Mouse (Mus musculus) embryonic facial prominence, embryonic 14.5 days (tissue): ENCODE results near the gene Stap2. TPM values are rescaled to one million over a fixed set of nuclear protein-coding genes. Genes with fewer than 3 reads are reported as not detected.
A peak's percentile ranks its signal among the peaks of the same experiment; 100 is the strongest.

Source experiments
- ATAC-seq: fragments of 200-750 bp; cut with Nextera tagmentation; 2 replicates; pipeline ENCODE4 v1.8.0; 2017; ENCODE audit warnings: low read depth, moderate number of reproducible peaks, moderate TSS enrichment
- DNase-seq: peaks from one replicate; pipeline ENCODE4 v3.0.0-alpha.2; 2015; ENCODE audit warnings: low spot score
- H3K27ac ChIP-seq: fragments of 300-500 bp; sonication (generic); replicated peaks from 2 replicates; pipeline ENCODE4 v1.5.1; 2014; ENCODE audit warnings: low read depth, mild to moderate bottlenecking, low read length, moderate library complexity
- H3K27me3 ChIP-seq: fragments of 300-500 bp; sonication (generic); replicated peaks from 2 replicates; pipeline ENCODE4 v1.6.1; 2014; ENCODE audit warnings: low read length; ENCODE audit not compliant: control insufficient read depth, insufficient read depth
- H3K36me3 ChIP-seq: fragments of 300-500 bp; sonication (generic); 2 replicates; pipeline ENCODE4 v1.6.1; 2014; ENCODE audit warnings: low read length, mixed read lengths; ENCODE audit not compliant: control insufficient read depth, insufficient read depth
- H3K4me1 ChIP-seq: fragments of 300-500 bp; sonication (generic); 2 replicates; pipeline ENCODE4 v1.6.1; 2014; ENCODE audit warnings: antibody characterized with exemption, low read length; ENCODE audit not compliant: control insufficient read depth, insufficient read depth
- H3K4me2 ChIP-seq: fragments of 300-500 bp; sonication (generic); 2 replicates; pipeline ENCODE4 v1.6.1; 2014; ENCODE audit warnings: low read depth, mild to moderate bottlenecking, low read length, moderate library complexity, mixed read lengths
- H3K4me3 ChIP-seq: fragments of 300-500 bp; sonication (generic); 2 replicates; pipeline ENCODE4 v1.5.1; 2014; ENCODE audit warnings: low read depth, mild to moderate bottlenecking, low read length
- H3K9ac ChIP-seq: fragments of 300-500 bp; sonication (generic); 2 replicates; pipeline ENCODE4 v1.6.1; 2014; ENCODE audit warnings: low read depth, mild to moderate bottlenecking, low read length, moderate library complexity, mixed read lengths
- H3K9me3 ChIP-seq: fragments of 300-500 bp; sonication (generic); 2 replicates; pipeline ENCODE4 v1.6.1; 2016; ENCODE audit warnings: low read length; ENCODE audit not compliant: control insufficient read depth
- WGBS: fragments of 180-500 bp; shearing (Covaris S2); extraction: QIAGEN DNeasy Blood & Tissue Kit; methylation state at CpG from one replicate; pipeline ENCODE4 v1.1.7; 2014; 5-methylcytosine and 5-hydroxymethylcytosine counted together
- polyA plus RNA-seq: library from polyadenylated mRNA; unstranded; fragments of >200 nt; fragmentation: Nextera tagmentation; extraction: Ambion mirVana; gene quantifications from 2 replicates; pipeline ENCODE4 v1.2.1, GENCODE M21; 2014

Stap2 gene
- polyA plus RNA-seq, 1 experiment from 2014 or later, result 12.4 TPM

DNA sequence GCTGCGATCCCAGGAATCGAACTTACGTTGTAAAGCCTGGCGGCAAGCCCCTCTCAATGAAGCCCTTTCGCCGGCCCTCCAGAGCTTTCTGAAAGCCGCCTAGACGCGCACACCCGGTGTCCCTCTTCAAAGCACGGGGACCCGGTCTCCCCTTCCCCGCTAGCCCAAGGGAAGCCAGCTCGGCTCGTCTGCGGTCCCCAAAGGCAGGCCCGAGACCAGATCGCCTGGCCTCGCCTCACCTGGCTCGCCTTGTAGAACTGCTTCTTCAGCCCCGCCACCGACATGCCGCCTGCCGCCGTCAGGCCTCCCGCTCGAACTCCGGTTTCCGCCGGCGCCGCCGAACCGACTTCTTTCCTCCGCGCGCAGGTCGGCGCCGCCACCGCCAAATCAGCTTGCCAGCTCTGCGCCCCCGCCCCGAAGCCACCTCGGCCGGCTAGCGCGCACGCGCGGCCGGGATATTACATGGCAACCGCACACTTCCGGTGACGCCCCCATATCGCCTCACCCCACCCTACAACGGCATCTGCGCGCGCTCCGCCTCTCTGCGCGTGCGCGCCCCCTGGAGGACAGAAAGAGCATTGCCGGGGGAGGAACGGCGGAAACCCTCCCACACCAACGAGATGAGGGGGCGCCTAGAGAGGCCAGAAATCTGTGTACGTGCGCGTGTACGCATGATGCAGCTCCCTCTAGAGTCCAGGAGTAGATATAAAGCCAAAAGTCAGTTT is 31.0 kb upstream of the Stap2 start, which contains the start of gene Sh3gl1:
Sh3gl1 (minus strand) TSS at position 460 of the 725 bp plus-strand sequence.
- H3K4me1 ChIP-seq, result peaks cover 18% of the 10 kb centered on the region
- DNase-seq (peak; percentile 98), ATAC-seq (peak; percentile 91)
- no peaks in the 10 kb centered on the region for H3K9me3 ChIP-seq
- H3K27ac ChIP-seq, result peak within 1 kb of the TSS; percentile 90
- H3K4me3 ChIP-seq, result peak within 1 kb of the TSS; percentile 89
- peak within 1 kb of the TSS; percentile 98 for H3K9ac ChIP-seq
- H3K36me3 ChIP-seq, result peaks cover 23% of the 10 kb centered on the region
- H3K27me3 ChIP-seq, result no peaks in the 10 kb centered on the region
- peak within 1 kb of the TSS; percentile 74 for H3K4me2 ChIP-seq
- under 1% methylated on average over 61 of the region's 74 CpGs for WGBS

- DNase-seq (no peak), ATAC-seq (no peak)
- Histone ChIP-seq H3K4me2 (peak overlapping the region; percentile 74), H3K36me3 (peaks cover 34% of the 10 kb centered on the region), H3K9ac (peak overlapping the region; percentile 98), H3K9me3 (no peaks in the 10 kb centered on the region), H3K4me3 (peak overlapping the region; percentile 89), H3K27ac (no peak overlapping the region; the same call in 1 of the 2 replicates), H3K27me3 (no peaks in the 10 kb centered on the region), H3K4me1 (peaks cover 18% of the 10 kb centered on the region)
- WGBS, result 63% methylated on average over 4 of the region's 4 CpGs
Measured at GRCm38 (mm10) chr17:56035216-56035615, 29.8 kb upstream of the Stap2 start.

DNA sequence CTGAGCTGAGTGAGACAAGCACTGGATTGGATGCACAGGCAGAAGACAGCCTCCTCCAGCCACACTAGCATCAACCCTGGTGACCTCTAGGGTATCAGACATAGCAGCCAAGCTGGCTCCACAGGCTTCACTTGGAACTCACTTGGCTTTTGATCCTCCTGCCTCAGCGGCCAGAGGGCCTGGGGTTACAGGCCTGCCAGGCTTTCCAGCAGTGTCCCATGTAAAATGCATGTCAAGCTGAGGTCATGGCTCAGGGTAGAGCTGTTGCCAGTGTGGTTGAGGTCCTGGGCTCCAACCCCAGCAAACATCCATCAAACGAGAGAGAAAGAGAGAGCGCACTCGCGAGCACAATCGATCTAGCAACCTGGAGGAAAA is 29.3 kb upstream of the Stap2 start:
- DNase-seq, result no peak
- no peaks in the 10 kb centered on the region for H3K9me3 ChIP-seq
- no peaks in the 10 kb centered on the region for H3K27me3 ChIP-seq
- 83% methylated on average over 6 of the region's 6 CpGs for WGBS
- no peak for ATAC-seq
- peaks cover 18% of the 10 kb centered on the region for H3K4me1 ChIP-seq
- H3K4me2 ChIP-seq, result peak overlapping the region; percentile 74
- no peak overlapping the region for H3K27ac ChIP-seq
- peaks cover 34% of the 10 kb centered on the region for H3K36me3 ChIP-seq
- peak overlapping the region; percentile 89 for H3K4me3 ChIP-seq
- H3K9ac ChIP-seq, result peak overlapping the region; percentile 98

GRCm38 (mm10) chr17:56034040-56034725 is 28.8 kb upstream of the Stap2 start:
- no peak overlapping the region for H3K4me3 ChIP-seq
- peak overlapping the region; percentile 98; the same call in 1 of the 2 replicates for H3K9ac ChIP-seq
- 79% methylated on average over 7 of the region's 7 CpGs for WGBS
- DNase-seq (no peak), ATAC-seq (no peak)
- H3K9me3 ChIP-seq, result no peaks in the 10 kb centered on the region
- H3K36me3 ChIP-seq, result peaks cover 38% of the 10 kb centered on the region
- peaks cover 18% of the 10 kb centered on the region for H3K4me1 ChIP-seq
- H3K4me2 ChIP-seq, result peak overlapping the region; percentile 74
- no peaks in the 10 kb centered on the region for H3K27me3 ChIP-seq
- no peak overlapping the region for H3K27ac ChIP-seq

DNA sequence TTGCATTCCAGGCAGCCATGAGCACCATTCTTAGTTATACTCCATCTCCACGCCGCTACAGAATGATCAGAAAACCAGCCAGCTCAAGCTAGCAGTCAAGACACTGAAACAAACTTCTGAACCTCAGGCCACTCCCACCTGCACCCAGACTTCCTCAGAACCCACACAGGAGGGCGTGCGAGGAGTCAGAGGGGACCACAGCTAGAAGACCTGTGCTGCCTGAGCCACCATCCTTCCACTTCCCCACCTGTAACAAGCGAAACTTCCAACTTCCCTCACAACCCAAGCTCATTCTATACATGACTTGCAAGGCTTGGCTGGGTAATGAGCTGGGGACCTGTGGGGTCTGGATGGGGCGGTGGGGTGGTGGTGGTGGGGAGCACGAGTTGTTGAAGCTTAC is 27.4 kb upstream of the Stap2 start:
- WGBS, result 71% methylated on average over 7 of the region's 7 CpGs
- Histone ChIP-seq H3K27ac (no peak overlapping the region), H3K9ac (peak overlapping the region; percentile 43; the same call in 1 of the 2 replicates), H3K36me3 (peaks cover 41% of the 10 kb centered on the region), H3K27me3 (no peaks in the 10 kb centered on the region), H3K9me3 (no peaks in the 10 kb centered on the region), H3K4me1 (peaks cover 18% of the 10 kb centered on the region), H3K4me2 (no peak overlapping the region), H3K4me3 (no peak overlapping the region)
- ATAC-seq, result no peak
- DNase-seq, result no peak

DNA sequence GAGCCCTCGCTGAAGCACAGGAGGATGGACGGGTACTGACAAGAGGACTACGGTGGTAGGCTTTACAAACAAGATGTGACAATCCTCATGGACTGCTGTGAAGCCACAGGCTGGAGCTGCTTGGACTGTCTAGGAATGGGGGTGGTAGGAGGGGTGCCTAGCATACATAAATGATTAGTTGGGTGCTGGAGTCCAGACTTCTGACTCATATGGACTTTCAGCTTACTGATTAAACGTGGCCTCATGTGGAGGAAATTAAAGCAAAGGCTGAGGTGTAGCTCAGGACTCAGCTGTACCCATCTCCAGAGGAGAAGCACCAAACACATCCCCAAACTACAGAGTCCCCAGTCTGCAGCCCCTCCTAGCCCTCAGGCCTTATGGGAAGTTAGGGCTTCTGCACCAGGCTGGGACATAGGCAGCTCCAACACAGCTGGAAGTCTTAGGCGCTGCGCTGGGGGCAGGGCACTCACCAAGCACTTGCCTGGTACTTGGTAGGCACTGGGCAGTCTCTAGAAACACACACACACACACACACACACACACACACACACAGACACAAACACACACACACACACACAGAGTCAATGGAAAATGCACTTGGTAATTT is 26.8 kb upstream of the Stap2 start:
- peaks cover 18% of the 10 kb centered on the region for H3K4me1 ChIP-seq
- peak overlapping the region; percentile 43; the same call in 1 of the 2 replicates for H3K9ac ChIP-seq
- H3K9me3 ChIP-seq, result no peaks in the 10 kb centered on the region
- ATAC-seq, result no peak
- H3K27me3 ChIP-seq, result no peaks in the 10 kb centered on the region
- 76% methylated on average over 6 of the region's 6 CpGs for WGBS
- no peak overlapping the region for H3K4me3 ChIP-seq
- no peak for DNase-seq
- peaks cover 41% of the 10 kb centered on the region for H3K36me3 ChIP-seq
- no peak overlapping the region for H3K27ac ChIP-seq
- no peak overlapping the region for H3K4me2 ChIP-seq

DNA sequence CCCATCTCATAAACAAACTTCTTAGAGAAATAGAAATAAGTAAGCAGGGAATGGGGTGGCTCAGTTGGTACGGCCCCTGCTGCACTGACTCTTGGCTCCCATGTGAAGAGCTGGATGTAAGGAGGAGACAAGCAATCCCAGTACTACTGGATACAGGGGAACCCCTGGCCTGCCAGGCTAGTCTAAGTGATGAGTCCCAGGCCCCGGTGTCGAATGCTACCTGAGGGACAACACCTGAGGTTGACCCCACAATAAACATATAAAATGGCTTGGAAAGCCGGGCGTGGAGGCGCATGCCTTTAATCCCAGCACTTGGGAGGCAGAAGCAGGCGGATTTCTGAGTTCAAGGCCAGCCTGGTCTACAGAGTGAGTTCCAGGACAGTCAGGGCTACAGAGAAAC is 26.0 kb upstream of the Stap2 start:
- Histone ChIP-seq H3K36me3 (peaks cover 41% of the 10 kb centered on the region), H3K9me3 (no peaks in the 10 kb centered on the region), H3K4me2 (no peak overlapping the region), H3K4me3 (no peak overlapping the region), H3K9ac (no peak overlapping the region), H3K27me3 (no peaks in the 10 kb centered on the region), H3K4me1 (peaks cover 18% of the 10 kb centered on the region), H3K27ac (no peak overlapping the region)
- DNase-seq (no peak), ATAC-seq (no peak)
- WGBS, result 92% methylated on average over 7 of the region's 7 CpGs

DNA sequence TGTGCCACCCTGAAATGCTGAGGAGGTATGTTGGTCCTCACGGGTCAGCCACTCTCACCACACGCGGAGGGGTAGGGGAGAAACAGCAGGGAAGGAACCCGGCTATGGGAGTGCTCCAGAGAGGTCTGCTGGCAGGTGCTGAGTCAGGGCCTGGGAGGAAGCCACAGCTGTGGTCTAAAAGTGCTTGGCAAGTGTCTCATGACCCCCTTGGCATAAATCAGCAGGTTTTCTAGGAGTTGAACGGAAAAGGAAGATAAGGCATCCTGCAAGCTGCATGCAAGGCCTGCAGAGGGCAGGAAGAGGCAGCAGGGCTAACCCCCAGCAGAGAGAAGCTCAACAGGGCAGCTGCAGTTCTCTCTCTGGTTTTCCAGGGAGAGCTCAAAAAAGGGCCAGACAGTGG is 25.5 kb upstream of the Stap2 start:
- no peak overlapping the region for H3K27ac ChIP-seq
- no peak overlapping the region for H3K4me2 ChIP-seq
- no peak overlapping the region for H3K4me3 ChIP-seq
- H3K9me3 ChIP-seq, result no peaks in the 10 kb centered on the region
- ATAC-seq (no peak), DNase-seq (peak; percentile 45)
- H3K4me1 ChIP-seq, result peaks cover 18% of the 10 kb centered on the region
- H3K9ac ChIP-seq, result no peak overlapping the region
- H3K36me3 ChIP-seq, result peaks cover 41% of the 10 kb centered on the region
- WGBS, result 64% methylated on average over 5 of the region's 5 CpGs
- no peaks in the 10 kb centered on the region for H3K27me3 ChIP-seq
